Comparison of ENCODE assay signal across 19 mouse cellular contexts in genomic region chr9:67793501-67793900, GRCm38 (mm10). TPM values are rescaled to one million over a fixed set of nuclear protein-coding genes. Genes with fewer than 3 reads are reported as not detected.
"Had no signal": no experiment of that assay in that cellular context is flagged by ENCODE, and none has a peak within 500 bp of the region (broad histone marks: within the 10 kb centered on the region; RNA-seq: fewer than 3 reads in every experiment).

No protein-coding gene starts in this region.

- H3K36me3 ChIP-seq: liver, embryonic 13.5 days; liver, embryonic 15.5 days; lung, embryonic 15.5 days; midbrain, embryonic 13.5 days; midbrain, embryonic 15.5 days; neural tube, embryonic 12.5 days; stomach, embryonic 15.5 days had no signal

- ATAC-seq: liver, postnatal 0 days; lung, postnatal 0 days had no signal

- H3K4me3 ChIP-seq: liver, embryonic 13.5 days; liver, embryonic 15.5 days; lung, embryonic 15.5 days; megakaryocyte, embryonic 14.5 days; midbrain, embryonic 13.5 days; midbrain, embryonic 15.5 days; neural tube, embryonic 12.5 days; stomach, embryonic 15.5 days had no signal

- DNase-seq: liver, embryonic 13.5 days; liver, postnatal 0 days; lung, adult 2 months; lung, postnatal 14 days; lung, postnatal 36 days; right cerebral cortex, postnatal 14 days; thymus, postnatal 4 days had no signal

- H3K27me3 ChIP-seq: liver, embryonic 13.5 days; lung, embryonic 15.5 days; midbrain, embryonic 13.5 days; midbrain, embryonic 15.5 days; neural tube, embryonic 12.5 days; stomach, embryonic 15.5 days had no signal

- H3K27ac ChIP-seq: liver, embryonic 13.5 days; liver, embryonic 15.5 days; lung, embryonic 15.5 days; macrophage; midbrain, embryonic 15.5 days; neural tube, embryonic 12.5 days; stomach, embryonic 15.5 days; stomach, postnatal 0 days had no signal

- H3K4me1 ChIP-seq: liver, embryonic 13.5 days; liver, embryonic 15.5 days; megakaryocyte, embryonic 14.5 days; stomach, embryonic 15.5 days had no signal

RNA-seq across cellular contexts. Expression of gene C2cd4b, which starts 34.3 kb away (rescaled TPM):
- polyA plus RNA-seq: liver, embryonic 13.5 days; liver, embryonic 15.5 days; liver, postnatal 0 days; macrophage; midbrain, embryonic 11.5 days; urinary bladder, adult 2 months had no signal

RNA-seq across cellular contexts. Expression of gene C2cd4a, which starts 38.6 kb away (rescaled TPM):
- polyA plus RNA-seq: macrophage; midbrain, embryonic 11.5 days had no signal
